Mouse (Mus musculus) MEL (cell line): ENCODE measurements around the gene Defb48. TPM values are rescaled to one million over a fixed set of nuclear protein-coding genes. Genes with fewer than 3 reads are reported as not detected.

Source experiments
- DNase-seq: peaks from one replicate; pipeline ENCODE4 v3.0.0; 2011; ENCODE audit warnings: low read depth, low spot score
- H3K27ac ChIP-seq: 2 replicates; pipeline ENCODE4 v1.5.1; 2012; ENCODE audit warnings: low read depth, mild to moderate bottlenecking, control low read depth, low read length, moderate library complexity; ENCODE audit not compliant: control insufficient read depth
- H3K27me3 ChIP-seq, 2 experiments: fragments of 150-350 bp in 1 of 2; sonication (generic) in 1 of 2; 2 replicates each; pipeline ENCODE4 v1.6.1; 2012; ENCODE audit warnings: low read length in 2 of 2, mild to moderate bottlenecking in 2 of 2, improper control_type of control experiment in 1 of 2, moderate library complexity in 1 of 2; ENCODE audit not compliant: insufficient read depth in 2 of 2, control insufficient read depth in 1 of 2
- H3K36me3 ChIP-seq, 2 experiments: 2 replicates each; pipeline ENCODE4 v1.6.1; 2012 to 2014; ENCODE audit warnings: low read length in 2 of 2, improper control_type of control experiment in 1 of 2, inconsistent platforms in 1 of 2, mild to moderate bottlenecking in 1 of 2; ENCODE audit not compliant: insufficient read depth in 2 of 2, control insufficient read depth in 1 of 2
- H3K4me1 ChIP-seq, 2 experiments: fragments of 150-350 bp in 1 of 2; sonication (generic) in 1 of 2; 2 replicates each; pipeline ENCODE4 v1.6.1; 2012; ENCODE audit warnings: low read length in 2 of 2, improper control_type of control experiment in 1 of 2, mild to moderate bottlenecking in 1 of 2; ENCODE audit not compliant: insufficient read depth in 2 of 2, control insufficient read depth in 1 of 2
- H3K4me3 ChIP-seq, 2 experiments: fragments of 150-350 bp in 1 of 2; sonication (generic) in 1 of 2; 2 replicates each; pipeline ENCODE4 v1.5.1; 2012; ENCODE audit warnings: low read depth in 2 of 2, low read length in 2 of 2, mild to moderate bottlenecking in 2 of 2, moderate library complexity in 2 of 2, control low read depth in 1 of 2, improper control_type of control experiment in 1 of 2; ENCODE audit not compliant: control insufficient read depth in 1 of 2, insufficient read depth in 1 of 2
- H3K79me2 ChIP-seq: 2 replicates; pipeline ENCODE4 v1.6.1; 2012; ENCODE audit warnings: mild to moderate bottlenecking, low read length, moderate library complexity; ENCODE audit not compliant: control insufficient read depth, poor library complexity, insufficient read depth
- H3K9ac ChIP-seq: 2 replicates; pipeline ENCODE4 v1.6.1; 2012; ENCODE audit warnings: low read depth, mild to moderate bottlenecking, control low read depth, low read length, moderate library complexity; ENCODE audit not compliant: control insufficient read depth, poor library complexity, severe bottlenecking
- H3K9me3 ChIP-seq: fragments of 150-350 bp; sonication (generic); replicated peaks from 2 replicates; pipeline ENCODE4 v1.6.1; 2012; ENCODE audit warnings: mild to moderate bottlenecking, low read length, improper control_type of control experiment, moderate library complexity; ENCODE audit not compliant: insufficient read depth
- CHD1 ChIP-seq: IDR thresholded peaks from 2 replicates; pipeline ENCODE4 v1.6.1; 2012; ENCODE audit warnings: low read depth, mild to moderate bottlenecking, inconsistent platforms, low read length, improper control_type of control experiment
- CTCF ChIP-seq, 3 experiments: IDR thresholded peaks in 2 of 3; conservative IDR thresholded peaks in 1 of 3; 2 replicates each; pipeline ENCODE4 v1.5.1; 2011 to 2012; ENCODE audit warnings: low read length in 3 of 3, low read depth in 2 of 3, mild to moderate bottlenecking in 2 of 3, improper control_type of control experiment in 1 of 3, inconsistent platforms in 1 of 3, mixed read lengths in 1 of 3, moderate library complexity in 1 of 3; ENCODE audit not compliant: control insufficient read depth in 1 of 3, insufficient read depth in 1 of 3, poor library complexity in 1 of 3, severe bottlenecking in 1 of 3
- ELF1 ChIP-seq: IDR thresholded peaks from 2 replicates; pipeline ENCODE4 v1.6.1; 2014; ENCODE audit warnings: low read depth, mild to moderate bottlenecking, inconsistent platforms, low read length, improper control_type of control experiment, moderate library complexity
- GABPA ChIP-seq: IDR thresholded peaks from 2 replicates; pipeline ENCODE4 v1.6.1; 2012; ENCODE audit warnings: low read depth, mild to moderate bottlenecking, inconsistent platforms, low read length, improper control_type of control experiment, moderate library complexity
- HCFC1 ChIP-seq: IDR thresholded peaks from 2 replicates; pipeline ENCODE4 v1.6.1; 2012; ENCODE audit warnings: low read depth, mild to moderate bottlenecking, inconsistent platforms, low read length, improper control_type of control experiment, moderate library complexity
- JUND ChIP-seq: IDR thresholded peaks from 2 replicates; pipeline ENCODE4 v1.6.1; 2011; ENCODE audit warnings: low read depth, mild to moderate bottlenecking, improper control_type of control experiment, low read length
- KAT2A ChIP-seq: conservative IDR thresholded peaks from 2 replicates; pipeline ENCODE4 v1.6.1; 2012; ENCODE audit warnings: low read depth, low read length, improper control_type of control experiment, inconsistent platforms
- MAZ ChIP-seq: IDR thresholded peaks from 2 replicates; pipeline ENCODE4 v1.6.1; 2012; ENCODE audit warnings: low read depth, mild to moderate bottlenecking, inconsistent platforms, low read length, improper control_type of control experiment
- MXI1 ChIP-seq: IDR thresholded peaks from 2 replicates; pipeline ENCODE4 v1.6.1; 2011; ENCODE audit warnings: mild to moderate bottlenecking, low read depth, low read length, improper control_type of control experiment
- MYC ChIP-seq: IDR thresholded peaks from 2 replicates; pipeline ENCODE4 v1.6.1; 2011; ENCODE audit warnings: low read depth, mild to moderate bottlenecking, low read length, improper control_type of control experiment, moderate library complexity
- RAD21 ChIP-seq: IDR thresholded peaks from 2 replicates; pipeline ENCODE4 v1.6.1; 2011; ENCODE audit warnings: mild to moderate bottlenecking, low read depth, low read length, improper control_type of control experiment
- SIN3A ChIP-seq: IDR thresholded peaks from 2 replicates; pipeline ENCODE4 v1.6.1; 2012; ENCODE audit warnings: low read length, improper control_type of control experiment, inconsistent platforms
- TBP ChIP-seq: IDR thresholded peaks from 2 replicates; pipeline ENCODE4 v1.8.0; 2011; ENCODE audit warnings: low read depth, low read length, improper control_type of control experiment
- TCF12 ChIP-seq: IDR thresholded peaks from 2 replicates; pipeline ENCODE4 v1.6.1; 2014; ENCODE audit warnings: low read depth, mild to moderate bottlenecking, inconsistent platforms, low read length, improper control_type of control experiment, moderate library complexity
- ZC3H11A ChIP-seq: IDR thresholded peaks from 2 replicates; pipeline ENCODE4 v1.6.1; 2012; ENCODE audit warnings: low read depth, mild to moderate bottlenecking, inconsistent platforms, low read length, improper control_type of control experiment
- polyA plus RNA-seq, 2 experiments: library from polyadenylated mRNA; stranded (reverse) in 1 of 2; unstranded in 1 of 2; fragments of >175 nt in 1 of 2; fragments of >200 nt in 1 of 2; gene quantifications; 2 replicates each; pipeline versions ENCODE4 v1.2.1 to v1.2.4; 2012; ENCODE audit warnings: low replicate concordance in 2 of 2, low read depth in 1 of 2; ENCODE audit not compliant: insufficient read length in 2 of 2, insufficient read depth in 1 of 2, missing spikeins in 1 of 2
- total RNA-seq: library from RNA; depleted of rRNA; stranded (reverse); fragments of 300-350 nt; gene quantifications from 2 replicates; pipeline ENCODE4 v1.2.3, GENCODE M21; 2012; rRNA removed

Gene Defb48
- total RNA-seq (not detected in 2 replicates), polyA plus RNA-seq (not detected)

DNA sequence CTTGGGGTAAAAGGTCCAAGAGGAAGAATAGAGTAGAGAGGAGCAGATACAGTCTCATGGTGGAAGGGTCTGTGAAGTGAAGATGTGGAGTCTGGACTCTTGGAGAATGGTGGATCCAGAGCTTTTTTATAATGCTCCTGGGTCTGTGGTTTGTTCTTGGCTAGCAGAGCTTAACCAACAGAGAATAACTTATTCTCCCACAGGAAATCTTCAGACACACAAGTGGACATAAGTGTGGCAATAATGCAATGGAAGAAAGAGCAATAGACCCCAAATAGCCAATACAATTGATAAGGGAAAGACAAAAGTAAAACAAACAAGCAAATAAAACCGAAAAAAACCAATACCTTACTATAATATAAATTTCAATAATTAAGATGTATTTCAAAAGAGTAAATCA is at the start of gene Defb48:
Gene Defb48, minus strand, starts transcription at position 101 of the 400 bp plus-strand sequence.
- no peaks in the 10 kb centered on the region; a peak in 1 of 4 replicates for H3K27me3 ChIP-seq
- DNase-seq = no peak
- H3K4me1 ChIP-seq = peaks cover 3 to 6% of the 10 kb centered on the region in 2 experiments
- no peak within 1 kb of the TSS for H3K4me3 ChIP-seq
- no peaks in the 10 kb centered on the region for H3K9me3 ChIP-seq
- no peak within 1 kb of the TSS for H3K27ac ChIP-seq
- H3K36me3 ChIP-seq = peaks cover 0 to 5% of the 10 kb centered on the region in 2 experiments; a peak in 2 of 4 replicates
- no peak within 1 kb of the TSS for H3K9ac ChIP-seq
- H3K79me2 ChIP-seq = no peaks in the 10 kb centered on the region
- no peak for TF ChIP-seq SIN3A
- no peak for TF ChIP-seq CTCF (IDR thresholded peaks at IDR 0.05 in 2 of 3, conservative IDR thresholded peaks at IDR 0.05 in 1 of 3; ENCODE audit: control insufficient read depth in 1 of 3, insufficient read depth in 1 of 3, low read depth in 2 of 3, low read length in 3 of 3, poor library complexity in 1 of 3, severe bottlenecking in 1 of 3)
- TF ChIP-seq MXI1 = no peak
- TF ChIP-seq GABPA = no peak
- no peak for TF ChIP-seq MAZ
- no peak for TF ChIP-seq KAT2A
- TF ChIP-seq MYC = no peak
- TF ChIP-seq HCFC1 = no peak
- no peak for TF ChIP-seq CHD1
- TF ChIP-seq TBP = no peak
- no peak for TF ChIP-seq ZC3H11A
- TF ChIP-seq ELF1 = no peak
- TF ChIP-seq, all 39 proteins: peak for 0

DNA sequence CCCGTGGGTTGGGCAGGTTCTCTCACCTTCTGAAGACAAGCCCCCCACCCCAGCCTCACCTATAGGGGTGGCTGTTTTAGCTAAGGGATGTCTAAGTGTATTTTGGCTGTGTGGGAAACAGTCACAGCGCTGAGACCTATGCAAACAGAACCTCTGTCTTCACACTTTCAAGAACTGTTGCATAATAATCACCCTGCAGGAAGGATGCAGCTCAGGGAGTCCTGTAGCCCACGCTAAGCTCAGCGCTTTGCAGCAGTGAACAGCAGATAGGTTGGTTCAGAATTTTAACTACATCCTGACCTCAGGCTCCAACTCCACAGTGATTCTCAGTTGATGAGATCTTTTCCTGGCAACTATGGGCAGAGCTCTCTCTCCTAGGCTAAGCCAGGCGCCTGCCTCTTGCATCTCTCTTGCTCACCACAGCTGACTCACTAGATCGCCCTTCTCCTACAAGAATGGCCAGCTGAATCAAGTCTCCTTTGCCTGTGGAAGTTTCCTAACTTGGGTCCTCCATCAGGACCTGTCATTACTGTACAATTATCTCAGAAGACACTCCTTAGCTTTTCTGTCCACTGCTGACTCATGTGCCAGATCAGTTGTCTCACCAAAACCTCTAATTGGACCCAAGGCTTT is 36.3 kb upstream of the Defb48 start:
- no peaks in the 10 kb centered on the region for H3K9me3 ChIP-seq
- no peaks in the 10 kb centered on the region for H3K36me3 ChIP-seq
- H3K27ac ChIP-seq = no peak overlapping the region
- H3K79me2 ChIP-seq = no peaks in the 10 kb centered on the region
- H3K4me3 ChIP-seq = no peak overlapping the region
- peaks cover 0 to 2% of the 10 kb centered on the region in 2 experiments; a peak in 1 of 4 replicates for H3K27me3 ChIP-seq
- no peaks in the 10 kb centered on the region for H3K4me1 ChIP-seq
- no peak for DNase-seq
- no peak overlapping the region for H3K9ac ChIP-seq
- TF ChIP-seq KAT2A = no peak
- TF ChIP-seq CTCF (IDR thresholded peaks at IDR 0.05 in 2 of 3, conservative IDR thresholded peaks at IDR 0.05 in 1 of 3; ENCODE audit: control insufficient read depth in 1 of 3, insufficient read depth in 1 of 3, low read depth in 2 of 3, low read length in 3 of 3, poor library complexity in 1 of 3, severe bottlenecking in 1 of 3) = no peak
- no peak for TF ChIP-seq TBP
- no peak for TF ChIP-seq RAD21
- TF ChIP-seq TCF12 = no peak
- TF ChIP-seq MXI1 = no peak
- TF ChIP-seq JUND = no peak
